In the genomic region with DNA sequence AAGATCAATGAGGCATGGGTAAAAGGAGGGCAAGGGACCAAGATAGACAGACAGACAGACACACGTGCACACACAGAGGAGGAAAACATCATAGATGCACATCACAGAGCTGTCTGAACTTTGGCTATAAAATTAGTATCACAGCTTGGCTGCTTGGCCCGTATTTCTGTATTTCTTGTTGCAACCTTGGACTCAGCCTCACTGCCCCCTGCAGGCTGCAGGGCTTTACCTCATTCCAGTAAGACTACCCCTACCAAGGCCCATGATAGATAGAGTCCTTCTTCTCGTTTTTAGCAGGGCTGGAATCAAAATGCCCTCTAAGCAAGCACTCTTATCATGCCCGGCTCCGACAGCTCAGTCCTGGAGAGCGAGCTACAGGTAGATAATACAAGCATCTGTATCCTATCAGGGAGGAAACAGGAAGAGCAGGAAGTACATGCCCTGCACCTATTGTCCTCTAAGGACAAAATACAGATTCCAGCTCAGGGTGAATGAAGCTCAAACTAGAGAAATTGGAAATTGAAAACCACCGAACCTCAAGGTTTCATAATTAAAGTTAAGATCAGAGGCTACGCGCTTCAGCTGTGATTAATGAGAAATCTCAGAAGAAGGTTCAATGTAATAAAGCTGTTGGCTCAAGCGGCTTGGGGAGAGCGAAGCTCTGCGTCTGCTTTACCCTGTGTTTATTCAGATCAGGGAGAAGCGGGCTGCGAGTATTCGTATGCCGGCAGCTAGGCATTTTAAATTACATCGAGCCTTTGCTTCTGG, we compare ENCODE assay signal across 10 mouse cellular contexts. TPM values are rescaled to one million over a fixed set of nuclear protein-coding genes. Genes with fewer than 3 reads are reported as not detected.
DNase-seq lines count a peak whose midpoint lies in the region; ATAC-seq and TF ChIP-seq lines count a peak whose summit lies in the region.
"Had no signal": no experiment of that assay in that cellular context is flagged by ENCODE, and none has a peak within 500 bp of the region (broad histone marks: within the 10 kb centered on the region; RNA-seq: fewer than 3 reads in every experiment).

No protein-coding gene starts in this region.

- H3K36me3 ChIP-seq in hindbrain, embryonic 12.5 days = no peaks in the 10 kb centered on the region
- no peaks in the 10 kb centered on the region for H3K36me3 ChIP-seq in hindbrain, embryonic 11.5 days (ENCODE audit: control insufficient read depth, insufficient read depth, low read length)
- no peaks in the 10 kb centered on the region for H3K36me3 ChIP-seq in thymus, adult 2 months (ENCODE audit: control insufficient read depth, insufficient read depth, low read length)
- no peaks in the 10 kb centered on the region for H3K36me3 ChIP-seq in intestine, embryonic 16.5 days (ENCODE audit: control insufficient read depth, insufficient read depth, low read length)

- TF ChIP-seq CTCF in thymus, adult 2 months (IDR thresholded peaks at IDR 0.05; ENCODE audit: borderline replicate concordance, control insufficient read depth, extremely low read depth, insufficient read depth, low read length, poor library complexity) = no peak

- no peak overlapping the region for H3K9ac ChIP-seq in hindbrain, embryonic 12.5 days
- H3K9ac ChIP-seq in hindbrain, embryonic 11.5 days (ENCODE audit: low read depth, low read length) = no peak overlapping the region
- H3K9ac ChIP-seq in intestine, embryonic 16.5 days (ENCODE audit: low read depth, low read length) = no peak overlapping the region
- H3K9ac ChIP-seq: forebrain, embryonic 13.5 days had no signal

- 65% methylated on average over 17 of the region's 17 CpGs for WGBS in hindbrain, embryonic 12.5 days
- 69% methylated on average over 17 of the region's 17 CpGs for WGBS in hindbrain, embryonic 11.5 days
- WGBS in thymus, adult 2 months = 85% methylated on average over 17 of the region's 17 CpGs
- 25% methylated on average over 17 of the region's 17 CpGs for WGBS in intestine, embryonic 16.5 days

- H3K27me3 ChIP-seq in hindbrain, embryonic 12.5 days = peaks cover 6% of the 10 kb centered on the region
- H3K27me3 ChIP-seq in hindbrain, embryonic 11.5 days (ENCODE audit: control insufficient read depth, insufficient read depth, low read length) = no peaks in the 10 kb centered on the region
- no peaks in the 10 kb centered on the region for H3K27me3 ChIP-seq in thymus, adult 2 months (ENCODE audit: control insufficient read depth, insufficient read depth, low read length)
- no peaks in the 10 kb centered on the region for H3K27me3 ChIP-seq in intestine, embryonic 16.5 days (replicated peaks; ENCODE audit: control insufficient read depth, insufficient read depth, low read length)

- no peak overlapping the region for H3K4me2 ChIP-seq in hindbrain, embryonic 12.5 days (replicated peaks)
- no peak overlapping the region for H3K4me2 ChIP-seq in hindbrain, embryonic 11.5 days (replicated peaks; ENCODE audit: low read depth, low read length)
- H3K4me2 ChIP-seq in intestine, embryonic 16.5 days (ENCODE audit: low read depth, low read length) = 0 out of 2 replicates have a peak overlapping the region, but pooled peaks have one; percentile 0
- H3K4me2 ChIP-seq: forebrain, embryonic 13.5 days had no signal

- no peaks in the 10 kb centered on the region for H3K9me3 ChIP-seq in hindbrain, embryonic 12.5 days (replicated peaks)
- H3K9me3 ChIP-seq in hindbrain, embryonic 11.5 days (ENCODE audit: control insufficient read depth, low read length) = no peaks in the 10 kb centered on the region
- no peaks in the 10 kb centered on the region for H3K9me3 ChIP-seq in intestine, embryonic 16.5 days (ENCODE audit: control insufficient read depth, low read length)
- H3K9me3 ChIP-seq: forebrain, embryonic 13.5 days had no signal

- no peak overlapping the region for H3K4me3 ChIP-seq in hindbrain, embryonic 12.5 days
- H3K4me3 ChIP-seq in hindbrain, embryonic 11.5 days (ENCODE audit: low read depth, low read length) = no peak overlapping the region
- H3K4me3 ChIP-seq in thymus, adult 2 months (ENCODE audit: control insufficient read depth, insufficient read depth, low read length) = no peak overlapping the region
- no peak overlapping the region for H3K4me3 ChIP-seq in intestine, embryonic 16.5 days (ENCODE audit: low read length)
- H3K4me3 ChIP-seq: forebrain, embryonic 13.5 days had no signal

- TF ChIP-seq POLR2A in thymus, adult 2 months (IDR thresholded peaks at IDR 0.05; ENCODE audit: control insufficient read depth, extremely low read depth, insufficient read depth, low read length, poor library complexity) = no peak

- peaks cover 11% of the 10 kb centered on the region for H3K4me1 ChIP-seq in hindbrain, embryonic 12.5 days
- peaks cover 4% of the 10 kb centered on the region for H3K4me1 ChIP-seq in hindbrain, embryonic 11.5 days (replicated peaks; ENCODE audit: control insufficient read depth, insufficient read depth, low read length)
- 0 out of 2 replicates have a peak, but pooled peaks cover 4% of the 10 kb centered on the region for H3K4me1 ChIP-seq in thymus, adult 2 months (replicated peaks; ENCODE audit: control insufficient read depth, insufficient read depth, low read length)
- H3K4me1 ChIP-seq in intestine, embryonic 16.5 days (ENCODE audit: control insufficient read depth, insufficient read depth, low read length) = peaks cover 10% of the 10 kb centered on the region

- no peak for ATAC-seq in hindbrain, embryonic 12.5 days (ENCODE audit: low FRiP score)
- ATAC-seq in hindbrain, embryonic 11.5 days (ENCODE audit: low FRiP score) = no peak
- no peak; the same call in 1 of the 2 replicates for ATAC-seq in intestine, embryonic 16.5 days
- ATAC-seq: forebrain, embryonic 13.5 days had no signal

- peak overlapping the region; percentile 57; the same call in 1 of the 2 replicates for H3K27ac ChIP-seq in hindbrain, embryonic 12.5 days
- H3K27ac ChIP-seq in hindbrain, embryonic 11.5 days (ENCODE audit: low read depth, low read length) = no peak overlapping the region
- H3K27ac ChIP-seq in thymus, adult 2 months (ENCODE audit: control insufficient read depth, insufficient read depth, low read length) = 0 out of 2 replicates have a peak overlapping the region, but pooled peaks have one; percentile 27
- H3K27ac ChIP-seq in intestine, embryonic 16.5 days (ENCODE audit: low read length) = no peak overlapping the region
- H3K27ac ChIP-seq: forebrain, embryonic 13.5 days had no signal

- no peak for DNase-seq in hindbrain, embryonic 11.5 days (ENCODE audit: low spot score)
- DNase-seq in thymus, adult 2 months = no peak
- no peak for DNase-seq in thymus, postnatal 25 days
- DNase-seq in spleen, adult 12 weeks (ENCODE audit: low spot score) = no peak
- DNase-seq in urinary bladder, postnatal 4 days (ENCODE audit: low spot score in 2 of 2) = no peak
- no peak for DNase-seq in frontal cortex, postnatal 14 days (ENCODE audit: low spot score in 2 of 2)

RNA-seq across cellular contexts. Expression of a gene that starts 36.2 kb away (rescaled TPM):
- not detected in 2 replicates for polyA plus RNA-seq in hindbrain, embryonic 12.5 days (2016; fragmentation: Nextera tagmentation; extraction: Ambion mirVana)
- not detected in 2 replicates for polyA plus RNA-seq in hindbrain, embryonic 11.5 days (2014; fragmentation: Nextera tagmentation; extraction: Ambion mirVana)
- 0.07 TPM in 1 of 2 replicates, not detected in the other for polyA plus RNA-seq in thymus, adult 2 months (2012; rRNA removed)
- polyA plus RNA-seq in intestine, embryonic 16.5 days (2015; fragmentation: Nextera tagmentation; extraction: Ambion mirVana) = not detected in 2 replicates
- polyA plus RNA-seq: forebrain, embryonic 13.5 days; neural tube, embryonic 14.5 days had no signal

Comparison
In these comparisons a context has a peak if more than half of its experiments do, and no peak if none do; other contexts are left out.
1. H3K27ac ChIP-seq: peak in hindbrain, embryonic 12.5 days (single experiment) and thymus, adult 2 months (single experiment); none in hindbrain, embryonic 11.5 days (single experiment) and intestine, embryonic 16.5 days (single experiment).